Comparison of ENCODE assay signal across 8 mouse cellular contexts in the genomic region with DNA sequence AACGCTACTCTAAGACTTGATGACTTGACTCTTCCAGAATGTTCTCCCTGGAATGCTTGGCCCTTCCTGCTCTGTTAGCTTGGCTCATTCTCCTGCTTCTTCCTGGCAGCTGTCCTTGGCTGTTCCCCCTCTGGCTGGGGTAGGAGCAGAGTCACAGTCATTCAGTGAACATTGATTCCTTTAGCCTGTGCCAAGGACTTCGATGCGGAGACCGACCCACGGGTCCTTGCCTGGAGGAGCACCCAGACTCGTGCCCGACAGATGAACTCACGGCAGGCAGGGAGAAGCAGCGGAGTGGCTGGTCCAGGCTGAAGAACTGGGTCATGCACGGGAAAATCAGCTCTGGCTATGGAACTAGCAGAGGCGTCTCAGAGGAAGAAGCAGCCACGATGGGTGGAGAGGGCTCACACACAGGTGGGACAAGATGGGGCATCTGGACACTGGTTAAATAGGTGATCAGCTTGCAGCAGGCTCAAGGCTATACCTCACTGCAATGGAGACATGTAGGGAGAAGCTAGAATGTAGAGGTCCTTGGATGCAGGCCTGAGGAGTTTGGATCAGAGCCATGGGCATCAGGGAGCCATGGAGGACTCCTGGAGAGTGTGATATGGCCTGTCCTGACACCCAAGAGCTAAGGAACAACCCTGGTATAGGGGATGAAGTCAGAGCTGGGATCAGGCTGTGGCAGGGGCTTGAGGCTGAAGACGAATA. TPM values are rescaled to one million over a fixed set of nuclear protein-coding genes. Genes with fewer than 3 reads are reported as not detected.
A peak's percentile ranks its signal among the peaks of the same experiment; 100 is the strongest.
DNase-seq lines count a peak whose midpoint lies in the region; ATAC-seq and TF ChIP-seq lines count a peak whose summit lies in the region.

No protein-coding gene starts in this region.

- DNase-seq in forebrain, embryonic 14.5 days (ENCODE audit: low spot score) = no peak
- DNase-seq in urinary bladder, postnatal 4 days (ENCODE audit: low spot score in 2 of 2) = peak; percentile 70 to 71
- DNase-seq in urinary bladder, adult 2 months (ENCODE audit: low spot score) = no peak
- peak; percentile 63 to 73 for DNase-seq in kidney, postnatal 4 days
- DNase-seq in thymus, adult 2 months = no peak

- no peak overlapping the region for H3K27ac ChIP-seq in forebrain, embryonic 13.5 days
- H3K27ac ChIP-seq in forebrain, embryonic 14.5 days (ENCODE audit: low read depth, low read length) = no peak overlapping the region
- peak overlapping the region; percentile 54 for H3K27ac ChIP-seq in heart, embryonic 13.5 days (replicated peaks)
- peak overlapping the region; percentile 74; the same call in 1 of the 2 replicates for H3K27ac ChIP-seq in stomach, embryonic 16.5 days (ENCODE audit: low read length)
- H3K27ac ChIP-seq in thymus, adult 2 months (ENCODE audit: control insufficient read depth, insufficient read depth, low read length) = no peak overlapping the region

- peak overlapping the region; percentile 30; the same call in 1 of the 2 replicates for H3K9ac ChIP-seq in forebrain, embryonic 13.5 days
- no peak overlapping the region for H3K9ac ChIP-seq in forebrain, embryonic 14.5 days (ENCODE audit: low read length)
- no peak overlapping the region for H3K9ac ChIP-seq in heart, embryonic 13.5 days
- no peak overlapping the region; the same call in 1 of the 2 replicates for H3K9ac ChIP-seq in stomach, embryonic 16.5 days (ENCODE audit: low read length)

- TF ChIP-seq CTCF in thymus, adult 2 months (IDR thresholded peaks at IDR 0.05; ENCODE audit: borderline replicate concordance, control insufficient read depth, extremely low read depth, insufficient read depth, low read length, poor library complexity) = no peak

- no peak for TF ChIP-seq POLR2A in thymus, adult 2 months (IDR thresholded peaks at IDR 0.05; ENCODE audit: control insufficient read depth, extremely low read depth, insufficient read depth, low read length, poor library complexity)

- H3K9me3 ChIP-seq in forebrain, embryonic 13.5 days (replicated peaks) = no peaks in the 10 kb centered on the region
- H3K9me3 ChIP-seq in forebrain, embryonic 14.5 days (replicated peaks; ENCODE audit: control insufficient read depth, low read length) = no peaks in the 10 kb centered on the region
- no peaks in the 10 kb centered on the region for H3K9me3 ChIP-seq in heart, embryonic 13.5 days
- no peaks in the 10 kb centered on the region for H3K9me3 ChIP-seq in stomach, embryonic 16.5 days (replicated peaks; ENCODE audit: control insufficient read depth, low read length)

- H3K36me3 ChIP-seq in forebrain, embryonic 13.5 days (ENCODE audit: poor library complexity, severe bottlenecking) = no peaks in the 10 kb centered on the region
- H3K36me3 ChIP-seq in forebrain, embryonic 14.5 days (ENCODE audit: control insufficient read depth, insufficient read depth, low read length) = no peaks in the 10 kb centered on the region
- no peaks in the 10 kb centered on the region for H3K36me3 ChIP-seq in heart, embryonic 13.5 days
- H3K36me3 ChIP-seq in stomach, embryonic 16.5 days (ENCODE audit: control insufficient read depth, insufficient read depth, low read length) = no peaks in the 10 kb centered on the region
- H3K36me3 ChIP-seq in thymus, adult 2 months (ENCODE audit: control insufficient read depth, insufficient read depth, low read length) = no peaks in the 10 kb centered on the region

- peaks cover 84% of the 10 kb centered on the region for H3K4me1 ChIP-seq in forebrain, embryonic 13.5 days
- H3K4me1 ChIP-seq in forebrain, embryonic 14.5 days (ENCODE audit: control insufficient read depth, insufficient read depth, low read length) = peaks cover 27% of the 10 kb centered on the region
- peaks cover 38% of the 10 kb centered on the region for H3K4me1 ChIP-seq in heart, embryonic 13.5 days
- H3K4me1 ChIP-seq in stomach, embryonic 16.5 days (ENCODE audit: control insufficient read depth, insufficient read depth, low read length) = peaks cover 63% of the 10 kb centered on the region
- peaks cover 3% of the 10 kb centered on the region; the same call in 1 of the 2 replicates for H3K4me1 ChIP-seq in thymus, adult 2 months (replicated peaks; ENCODE audit: control insufficient read depth, insufficient read depth, low read length)

- H3K4me2 ChIP-seq in forebrain, embryonic 13.5 days = no peak overlapping the region
- H3K4me2 ChIP-seq in forebrain, embryonic 14.5 days (ENCODE audit: low read length) = no peak overlapping the region
- H3K4me2 ChIP-seq in heart, embryonic 13.5 days = no peak overlapping the region
- no peak overlapping the region for H3K4me2 ChIP-seq in stomach, embryonic 16.5 days (ENCODE audit: low read depth, low read length)

- WGBS in forebrain, embryonic 13.5 days = 92% methylated on average over 13 of the region's 13 CpGs
- WGBS in forebrain, embryonic 14.5 days = 77% methylated on average over 13 of the region's 13 CpGs
- WGBS in heart, embryonic 13.5 days = 67% methylated on average over 13 of the region's 13 CpGs
- 68% methylated on average over 13 of the region's 13 CpGs for WGBS in stomach, embryonic 16.5 days
- WGBS in thymus, adult 2 months = 94% methylated on average over 13 of the region's 13 CpGs

- no peak for ATAC-seq in forebrain, embryonic 13.5 days
- ATAC-seq in forebrain, embryonic 14.5 days = no peak
- no peak for ATAC-seq in heart, embryonic 13.5 days (ENCODE audit: extremely low read depth, insufficient number of reproducible peaks, low FRiP score, low TSS enrichment)
- ATAC-seq in stomach, embryonic 16.5 days (ENCODE audit: insufficient read depth, low FRiP score) = peak; percentile 42; the same call in 1 of the 2 replicates

- no peaks in the 10 kb centered on the region for H3K27me3 ChIP-seq in forebrain, embryonic 13.5 days
- no peaks in the 10 kb centered on the region for H3K27me3 ChIP-seq in forebrain, embryonic 14.5 days (replicated peaks; ENCODE audit: control insufficient read depth, insufficient read depth, low read length)
- peaks cover 29% of the 10 kb centered on the region for H3K27me3 ChIP-seq in heart, embryonic 13.5 days (replicated peaks)
- no peaks in the 10 kb centered on the region for H3K27me3 ChIP-seq in stomach, embryonic 16.5 days (ENCODE audit: control insufficient read depth, insufficient read depth, low read length)
- H3K27me3 ChIP-seq in thymus, adult 2 months (ENCODE audit: control insufficient read depth, insufficient read depth, low read length) = no peaks in the 10 kb centered on the region

- no peak overlapping the region for H3K4me3 ChIP-seq in forebrain, embryonic 13.5 days
- no peak overlapping the region for H3K4me3 ChIP-seq in forebrain, embryonic 14.5 days (ENCODE audit: low read depth, low read length)
- H3K4me3 ChIP-seq in heart, embryonic 13.5 days = no peak overlapping the region
- H3K4me3 ChIP-seq in stomach, embryonic 16.5 days (replicated peaks; ENCODE audit: low read length) = no peak overlapping the region
- H3K4me3 ChIP-seq in thymus, adult 2 months (ENCODE audit: control insufficient read depth, insufficient read depth, low read length) = no peak overlapping the region

RNA-seq across cellular contexts. Expression of gene Ephb2, which starts 53.8 kb away (rescaled TPM):
- 10.7 and 12.7 TPM in 2 replicates for polyA plus RNA-seq in forebrain, embryonic 13.5 days (2015; fragmentation: Nextera tagmentation; extraction: Ambion mirVana)
- 9.3 and 9.6 TPM in 2 replicates for polyA plus RNA-seq in forebrain, embryonic 14.5 days (2014; fragmentation: Nextera tagmentation; extraction: Ambion mirVana)
- 7.2 and 8.4 TPM in 2 replicates for polyA plus RNA-seq in urinary bladder, adult 2 months (2012; rRNA removed)
- 1.2 and 1.3 TPM in 2 replicates for polyA plus RNA-seq in heart, embryonic 13.5 days (2015; fragmentation: Nextera tagmentation; extraction: Ambion mirVana)
- polyA plus RNA-seq in stomach, embryonic 16.5 days (2015; fragmentation: Nextera tagmentation; extraction: Ambion mirVana) = 3.3 and 3.8 TPM in 2 replicates
- polyA plus RNA-seq in thymus, adult 2 months (2012; rRNA removed) = 15.4 and 24.1 TPM in 2 replicates

Comparison
In these comparisons a context has a peak if more than half of its experiments do, and no peak if none do; other contexts are left out.
1. DNase-seq: peak in urinary bladder, postnatal 4 days (2 of 2) and kidney, postnatal 4 days (2 of 2); none in forebrain, embryonic 14.5 days (single experiment), urinary bladder, adult 2 months (single experiment) and thymus, adult 2 months (single experiment).
2. H3K27ac ChIP-seq: peak in heart, embryonic 13.5 days (single experiment) and stomach, embryonic 16.5 days (single experiment); none in forebrain, embryonic 13.5 days (single experiment), forebrain, embryonic 14.5 days (single experiment) and thymus, adult 2 months (single experiment).